Mouse (Mus musculus) right cerebral cortex, postnatal 10 days (tissue): ENCODE results near the gene Bnipl.

Source experiments
- DNase-seq, 2 experiments: peaks; one replicate each; pipeline ENCODE4 v3.0.0; 2021; ENCODE audit warnings: low spot score in 2 of 2

Bnipl gene

DNA sequence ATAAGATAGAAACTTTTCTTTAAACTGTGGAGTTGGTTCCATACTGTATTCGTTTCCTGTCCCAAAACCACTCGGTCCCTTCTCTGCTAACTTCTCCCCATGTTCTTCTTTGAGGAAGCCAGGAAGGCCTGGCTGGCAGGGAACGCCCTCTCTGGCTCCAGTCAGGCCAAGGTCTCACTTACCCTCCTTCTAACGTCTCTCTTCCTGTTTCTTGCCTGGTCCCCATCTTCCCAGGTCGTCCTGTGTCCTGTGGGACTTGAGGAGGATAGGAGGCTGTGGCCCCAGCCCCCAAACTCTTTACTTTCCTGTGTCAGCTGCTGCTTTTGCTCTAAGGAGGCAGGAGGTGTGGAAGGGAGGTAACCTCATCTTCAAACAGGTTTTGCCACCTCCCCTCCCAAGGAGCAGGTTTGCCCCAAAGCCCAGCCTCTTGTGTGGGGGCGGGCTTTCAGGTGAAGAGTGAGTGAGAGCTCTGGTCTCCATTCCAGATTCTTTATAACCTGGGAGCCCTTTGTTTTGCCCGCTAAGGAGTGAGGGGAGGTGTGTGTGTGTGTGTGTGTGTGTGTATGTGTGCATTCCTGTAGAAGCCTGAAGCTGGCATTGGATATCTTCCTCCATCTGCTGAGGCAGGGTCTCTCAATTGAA, at the start of gene Bnipl:
Gene Bnipl (minus strand): TSS at position 411 of the 642 bp plus-strand sequence.
- no peak for DNase-seq

- no peak for DNase-seq
Measured at GRCm38 (mm10) chr3:95298018-95298417, 47.0 kb upstream of the Bnipl start.

GRCm38 (mm10) chr3:95296103-95296469, 45.1 kb upstream of the Bnipl start:
- no peak for DNase-seq

DNA sequence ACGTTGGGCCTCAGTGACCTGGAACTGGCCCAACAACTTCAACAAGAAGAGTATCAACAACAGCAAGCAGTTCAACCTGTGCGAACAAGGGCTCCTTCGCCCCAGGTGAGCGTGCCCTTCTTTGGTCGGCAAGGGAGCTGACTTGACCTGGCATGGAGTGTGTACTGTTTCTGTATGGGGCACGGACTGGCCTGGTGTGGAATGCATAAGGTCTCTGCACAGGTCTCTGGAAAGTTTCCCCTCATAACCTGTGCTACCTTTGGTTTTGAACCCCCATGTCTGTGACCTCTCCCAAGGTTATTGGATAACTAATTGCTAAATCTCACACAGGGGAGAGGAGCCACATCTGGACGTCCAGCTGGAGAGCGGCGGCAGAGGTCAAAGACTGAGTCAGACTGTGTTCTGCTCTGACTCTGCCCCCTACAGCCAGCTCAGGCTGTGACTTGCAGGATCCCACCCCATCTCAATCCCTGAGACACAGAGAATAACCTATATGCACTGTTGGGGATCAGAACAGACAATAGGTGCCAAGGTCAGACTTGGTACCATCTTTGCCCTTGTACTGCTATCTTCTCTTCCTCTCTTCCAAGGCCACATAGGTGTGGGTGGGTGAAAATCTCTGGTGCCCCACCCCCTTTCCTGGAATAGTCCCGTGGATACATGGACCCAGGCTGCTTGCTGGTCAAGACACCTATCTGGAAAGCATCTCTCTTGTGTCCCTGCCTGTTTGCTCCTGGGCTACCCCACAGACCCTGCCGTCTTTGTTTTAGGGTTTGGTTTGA, 44.5 kb upstream of the Bnipl start:
- DNase-seq, result no peak

GRCm38 (mm10) chr3:95294718-95295117, 43.7 kb upstream of the Bnipl start:
- no peak for DNase-seq

- no peak for DNase-seq
Measured at GRCm38 (mm10) chr3:95294316-95294715, 43.3 kb upstream of the Bnipl start.

GRCm38 (mm10) chr3:95293537-95293936, 42.5 kb upstream of the Bnipl start:
- DNase-seq, result no peak

- DNase-seq, result no peak
Measured at GRCm38 (mm10) chr3:95292899-95293298, 41.9 kb upstream of the Bnipl start.

DNA sequence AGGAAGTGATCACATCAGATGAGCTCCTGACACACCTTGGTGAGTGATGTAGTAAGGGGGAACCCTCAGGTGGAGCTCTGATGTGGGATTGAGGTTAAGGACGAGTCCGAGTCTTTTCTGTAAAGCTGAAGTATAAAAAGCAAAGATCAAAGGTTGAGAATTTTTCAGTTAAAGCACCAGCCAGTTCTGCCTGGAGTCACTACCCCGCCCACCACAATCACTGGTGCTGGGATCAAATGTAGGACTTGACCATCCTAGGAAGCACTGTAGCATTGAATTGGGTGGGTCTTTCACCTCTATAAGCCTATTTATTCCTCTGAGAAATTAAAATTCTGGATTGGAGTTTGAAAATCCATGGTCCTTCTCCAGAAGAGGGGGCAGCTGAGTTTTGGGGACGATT, 40.0 kb upstream of the Bnipl start:
- DNase-seq, result no peak

GRCm38 (mm10) chr3:95290156-95290555, 39.2 kb upstream of the Bnipl start:
- no peak for DNase-seq

DNA sequence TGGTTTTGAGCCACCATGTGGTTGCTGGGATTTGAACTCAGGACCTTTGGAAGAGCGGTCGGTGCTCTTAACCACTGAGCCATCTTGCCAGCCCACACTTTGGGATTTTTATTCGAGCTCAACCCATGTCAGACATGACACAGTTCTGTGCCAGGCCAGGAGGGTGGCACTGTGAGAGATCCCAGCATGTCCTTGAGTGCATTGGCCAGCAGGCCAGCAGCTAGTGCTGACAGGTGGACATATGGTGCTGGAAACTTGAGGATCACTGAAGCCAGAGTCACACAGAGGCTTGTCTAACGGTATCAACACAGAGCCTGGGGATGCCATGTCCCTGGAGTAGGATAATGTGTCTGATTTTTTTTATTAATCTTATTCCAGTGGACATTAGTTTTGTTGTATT, 38.4 kb upstream of the Bnipl start:
- no peak for DNase-seq

- no peak for DNase-seq
Measured at GRCm38 (mm10) chr3:95287541-95287940, 36.5 kb upstream of the Bnipl start.

DNA sequence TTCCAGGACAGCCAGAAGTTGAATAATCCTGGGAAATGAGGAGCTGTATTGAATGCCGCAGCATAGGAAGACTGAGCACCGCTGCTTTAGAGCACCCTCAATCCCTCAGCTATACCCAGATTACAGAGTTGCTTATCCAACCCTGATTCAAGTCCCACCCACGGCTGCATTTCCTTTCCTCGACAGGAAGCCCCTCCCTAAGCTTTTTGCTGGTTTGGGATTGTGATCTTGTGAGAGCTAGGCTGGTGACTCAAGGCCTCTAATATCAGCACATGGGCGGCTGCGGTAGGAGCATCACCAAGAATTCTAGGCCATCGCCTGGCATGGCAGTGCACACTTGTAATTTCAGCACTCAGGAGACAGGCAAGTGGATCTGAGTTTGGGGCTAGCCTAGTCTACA, 35.5 kb upstream of the Bnipl start:
- DNase-seq, result no peak

DNA sequence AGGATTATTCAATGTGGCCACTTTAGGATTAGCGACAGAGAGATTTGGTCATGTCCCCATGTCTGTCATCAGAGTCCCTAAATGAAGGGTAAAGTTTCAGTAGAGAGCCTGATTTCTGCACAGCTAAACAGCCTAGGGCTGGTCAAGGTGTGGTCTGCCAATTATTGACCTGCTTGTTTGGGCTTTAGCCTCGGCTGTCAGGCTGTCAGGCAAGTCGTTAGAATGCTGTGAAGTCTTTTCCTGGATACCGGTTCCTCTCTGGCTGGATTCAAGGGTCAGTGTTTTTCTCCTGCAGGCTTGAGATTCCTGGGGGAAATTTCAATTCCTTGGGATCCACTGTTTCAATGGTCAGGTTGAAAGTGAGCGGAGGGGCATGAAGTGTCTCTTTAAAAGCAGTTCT, 35.0 kb upstream of the Bnipl start:
- DNase-seq, result no peak

- no peak for DNase-seq
Measured at GRCm38 (mm10) chr3:95285390-95285789, 34.4 kb upstream of the Bnipl start.

DNA sequence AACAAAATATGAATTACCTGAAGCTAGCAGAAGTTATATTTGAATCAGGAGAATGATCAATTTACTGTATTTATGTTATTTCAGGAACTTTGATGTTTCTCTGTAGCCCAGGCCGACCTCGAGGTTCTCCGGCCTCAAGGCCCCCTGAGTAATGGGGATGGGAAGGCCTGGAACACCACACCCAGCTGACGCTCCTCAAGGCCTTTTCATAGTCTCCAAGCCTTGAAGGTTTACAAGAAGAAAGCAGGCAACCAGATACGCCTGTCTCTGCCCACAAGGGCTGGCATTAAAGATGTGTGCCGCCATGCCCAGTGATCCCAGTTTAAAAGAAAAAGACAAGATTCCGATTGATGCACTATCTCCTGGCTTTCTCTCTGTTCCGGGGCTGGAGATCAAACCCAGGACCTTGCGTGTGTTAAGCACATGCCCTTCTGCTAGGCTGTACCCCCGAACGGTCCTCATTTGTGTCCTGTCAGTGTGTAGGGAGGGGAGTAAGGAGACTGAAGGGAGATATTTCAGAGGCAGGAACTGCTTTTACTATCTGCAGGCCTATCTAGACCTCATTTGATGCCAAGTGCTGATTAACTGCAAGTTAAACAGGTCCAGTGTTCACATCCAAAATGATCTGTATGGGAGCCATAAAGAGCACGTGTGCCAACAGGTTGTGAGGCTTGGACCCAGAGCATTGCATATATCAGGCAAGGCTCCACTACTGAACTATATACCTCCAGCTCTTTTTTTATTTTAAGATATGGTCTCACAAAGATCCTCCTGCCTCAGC, 33.7 kb upstream of the Bnipl start:
- DNase-seq, result no peak

DNA sequence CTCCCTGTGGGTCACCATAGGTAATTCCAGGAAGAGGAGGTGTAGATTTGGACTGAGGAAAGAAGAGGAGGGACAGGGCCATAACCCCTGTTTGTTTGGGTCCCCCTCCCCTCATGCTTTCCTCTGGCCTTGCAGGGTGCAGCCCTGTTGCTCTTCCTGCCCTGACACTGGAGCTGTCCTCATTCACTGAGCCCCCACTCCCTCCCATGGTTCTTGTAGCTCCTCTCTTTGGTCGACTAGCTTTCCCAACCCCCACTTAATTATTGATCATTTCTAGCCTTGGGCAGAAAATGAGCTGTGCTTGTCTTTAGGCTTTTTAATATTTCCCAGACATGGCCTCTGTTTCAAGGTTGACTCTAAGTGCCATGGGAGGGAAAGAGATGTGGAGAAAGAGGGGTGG, 33.1 kb upstream of the Bnipl start:
- no peak for DNase-seq

GRCm38 (mm10) chr3:95283589-95283941, 32.6 kb upstream of the Bnipl start:
- DNase-seq, result no peak

GRCm38 (mm10) chr3:95282865-95283588, 32.0 kb upstream of the Bnipl start:
- peak; percentile 84 to 85 for DNase-seq

DNA sequence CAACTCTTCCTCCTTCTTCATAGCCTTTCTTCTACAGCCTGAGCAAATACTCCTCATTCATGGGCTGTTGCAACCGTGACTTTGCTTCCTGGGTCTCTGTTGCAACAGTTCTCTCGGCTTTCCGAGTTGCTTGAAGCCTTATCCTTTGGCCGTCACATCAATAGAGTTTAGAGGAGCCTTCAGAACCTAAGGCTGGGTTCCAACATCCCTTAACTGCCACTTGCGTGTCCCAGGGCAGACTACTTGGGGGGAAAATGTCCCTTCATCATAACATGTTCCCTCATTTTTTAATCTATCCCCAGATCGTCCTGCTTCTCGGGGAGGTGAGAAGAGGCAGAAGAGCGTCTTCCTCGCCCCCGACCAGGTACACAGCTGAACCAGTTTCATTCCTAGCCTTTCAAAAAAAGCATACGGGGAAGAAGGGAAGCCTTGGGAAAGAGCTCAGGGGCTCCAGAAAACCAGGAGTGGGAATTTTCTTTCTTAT, 31.4 kb upstream of the Bnipl start:
- no peak for DNase-seq

GRCm38 (mm10) chr3:95281216-95282126, 30.5 kb upstream of the Bnipl start, which contains the start of the genes Mindy1 and Prune1:
Gene Mindy1, plus strand, starts transcription at chr3:95281345.
Gene Prune1, minus strand, starts transcription at chr3:95282076.
- peak; percentile 99 for DNase-seq
